Mouse (Mus musculus): Measurements from ENCODE around the gene Cdkal1. TPM values are rescaled to one million over a fixed set of nuclear protein-coding genes. Genes with fewer than 3 reads are reported as not detected.

Cdkal1 gene
- polyA plus RNA-seq, 1 experiment from 2014 or later = 29.0 TPM

GRCm38 (mm10) chr13:29655841-29656365, 199.6 kb downstream of the Cdkal1 start:
- ATAC-seq (ENCODE audit: low FRiP score) (no peak), DNase-seq (ENCODE audit: low spot score) (no peak)
- H3K4me2 ChIP-seq (replicated peaks; ENCODE audit: low read depth, low read length) = no peak overlapping the region
- H3K27me3 ChIP-seq (ENCODE audit: control insufficient read depth, insufficient read depth, low read length) = no peaks in the 10 kb centered on the region
- H3K4me3 ChIP-seq (ENCODE audit: low read depth, low read length) = no peak overlapping the region
- H3K4me1 ChIP-seq (replicated peaks; ENCODE audit: control insufficient read depth, insufficient read depth, low read length) = no peaks in the 10 kb centered on the region
- 76% methylated on average over 11 of the region's 11 CpGs for WGBS
- no peaks in the 10 kb centered on the region for H3K9me3 ChIP-seq (ENCODE audit: control insufficient read depth, low read length)
- no peak overlapping the region for H3K27ac ChIP-seq (ENCODE audit: low read depth, low read length)
- no peak overlapping the region for H3K9ac ChIP-seq (ENCODE audit: low read depth, low read length)
- H3K36me3 ChIP-seq (ENCODE audit: control insufficient read depth, insufficient read depth, low read length) = no peaks in the 10 kb centered on the region

- Histone ChIP-seq H3K4me1 (replicated peaks; ENCODE audit: control insufficient read depth, insufficient read depth, low read length) (no peaks in the 10 kb centered on the region), H3K9me3 (ENCODE audit: control insufficient read depth, low read length) (no peaks in the 10 kb centered on the region), H3K36me3 (ENCODE audit: control insufficient read depth, insufficient read depth, low read length) (no peaks in the 10 kb centered on the region), H3K4me3 (ENCODE audit: low read depth, low read length) (no peak overlapping the region), H3K27ac (ENCODE audit: low read depth, low read length) (no peak overlapping the region), H3K4me2 (replicated peaks; ENCODE audit: low read depth, low read length) (no peak overlapping the region), H3K27me3 (ENCODE audit: control insufficient read depth, insufficient read depth, low read length) (no peaks in the 10 kb centered on the region), H3K9ac (ENCODE audit: low read depth, low read length) (no peak overlapping the region)
- ATAC-seq (ENCODE audit: low FRiP score) (no peak), DNase-seq (ENCODE audit: low spot score) (no peak)
- WGBS = 72% methylated on average over 4 of the region's 4 CpGs
These were observed 202.1 kb downstream of the Cdkal1 start for GRCm38 (mm10) chr13:29653407-29653806.

DNA sequence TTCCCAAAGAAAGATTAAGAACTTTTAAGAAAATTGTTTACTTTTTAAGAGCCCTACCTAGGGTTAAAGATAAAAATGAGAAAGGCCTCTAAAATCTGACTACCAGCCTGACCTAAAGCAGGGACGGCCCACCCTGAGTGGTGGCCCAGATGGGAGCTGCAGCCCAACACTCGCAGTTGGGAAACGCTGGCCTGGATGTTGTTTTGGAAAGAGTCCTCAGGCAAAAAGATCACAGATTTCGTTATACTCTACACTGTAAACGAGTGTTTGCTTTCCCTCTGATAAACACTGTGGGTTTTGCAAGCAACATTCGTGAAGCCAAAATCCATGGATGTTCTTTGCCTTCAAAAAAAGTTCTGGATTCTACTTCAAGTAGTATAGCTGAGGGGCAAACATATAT, 202.7 kb downstream of the Cdkal1 start:
- Histone ChIP-seq H3K4me1 (replicated peaks; ENCODE audit: control insufficient read depth, insufficient read depth, low read length) (no peaks in the 10 kb centered on the region), H3K36me3 (ENCODE audit: control insufficient read depth, insufficient read depth, low read length) (no peaks in the 10 kb centered on the region), H3K27me3 (ENCODE audit: control insufficient read depth, insufficient read depth, low read length) (no peaks in the 10 kb centered on the region), H3K9me3 (ENCODE audit: control insufficient read depth, low read length) (no peaks in the 10 kb centered on the region), H3K9ac (ENCODE audit: low read depth, low read length) (no peak overlapping the region), H3K4me2 (replicated peaks; ENCODE audit: low read depth, low read length) (no peak overlapping the region), H3K4me3 (ENCODE audit: low read depth, low read length) (no peak overlapping the region), H3K27ac (ENCODE audit: low read depth, low read length) (no peak overlapping the region)
- DNase-seq (ENCODE audit: low spot score) = no peak
- ATAC-seq (ENCODE audit: low FRiP score) = no peak
- 85% methylated on average over 6 of the region's 6 CpGs for WGBS

- Histone ChIP-seq H3K4me2 (replicated peaks; ENCODE audit: low read depth, low read length) (no peak overlapping the region), H3K4me3 (ENCODE audit: low read depth, low read length) (no peak overlapping the region), H3K36me3 (ENCODE audit: control insufficient read depth, insufficient read depth, low read length) (no peaks in the 10 kb centered on the region), H3K27me3 (ENCODE audit: control insufficient read depth, insufficient read depth, low read length) (no peaks in the 10 kb centered on the region), H3K9ac (ENCODE audit: low read depth, low read length) (no peak overlapping the region), H3K4me1 (replicated peaks; ENCODE audit: control insufficient read depth, insufficient read depth, low read length) (no peaks in the 10 kb centered on the region), H3K9me3 (ENCODE audit: control insufficient read depth, low read length) (no peaks in the 10 kb centered on the region), H3K27ac (ENCODE audit: low read depth, low read length) (no peak overlapping the region)
- DNase-seq (ENCODE audit: low spot score) = no peak
- ATAC-seq (ENCODE audit: low FRiP score) = no peak
- 88% methylated on average over 6 of the region's 6 CpGs for WGBS
These were observed 204.8 kb downstream of the Cdkal1 start for GRCm38 (mm10) chr13:29650576-29651236.

DNA sequence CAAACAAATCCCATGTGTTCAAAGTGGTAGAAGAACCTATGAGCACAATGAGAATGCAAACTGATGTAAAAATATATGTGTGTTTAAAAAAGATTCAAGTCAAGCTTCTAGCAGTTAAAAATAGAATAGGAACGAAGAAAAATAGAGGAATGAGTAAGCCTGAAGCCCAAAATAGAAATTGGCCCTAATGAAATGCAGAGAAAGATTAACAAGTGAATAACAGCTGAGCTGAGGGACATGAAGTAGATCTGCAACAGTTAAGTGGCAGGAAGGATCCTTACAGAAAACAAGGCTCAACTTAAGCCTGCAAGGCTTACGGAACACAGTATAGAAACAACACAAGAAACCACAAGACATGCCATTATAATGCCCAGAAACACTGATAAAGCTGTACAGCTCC, 205.9 kb downstream of the Cdkal1 start:
- H3K9ac ChIP-seq (ENCODE audit: low read depth, low read length) = no peak overlapping the region
- H3K4me3 ChIP-seq (ENCODE audit: low read depth, low read length) = no peak overlapping the region
- no peak for DNase-seq (ENCODE audit: low spot score)
- H3K4me1 ChIP-seq (replicated peaks; ENCODE audit: control insufficient read depth, insufficient read depth, low read length) = no peaks in the 10 kb centered on the region
- no peaks in the 10 kb centered on the region for H3K27me3 ChIP-seq (ENCODE audit: control insufficient read depth, insufficient read depth, low read length)
- no peak overlapping the region for H3K4me2 ChIP-seq (replicated peaks; ENCODE audit: low read depth, low read length)
- no peaks in the 10 kb centered on the region for H3K36me3 ChIP-seq (ENCODE audit: control insufficient read depth, insufficient read depth, low read length)
- no peak overlapping the region for H3K27ac ChIP-seq (ENCODE audit: low read depth, low read length)
- WGBS = 75% methylated on average over 2 of the region's 2 CpGs
- no peaks in the 10 kb centered on the region for H3K9me3 ChIP-seq (ENCODE audit: control insufficient read depth, low read length)
- no peak for ATAC-seq (ENCODE audit: low FRiP score)

DNA sequence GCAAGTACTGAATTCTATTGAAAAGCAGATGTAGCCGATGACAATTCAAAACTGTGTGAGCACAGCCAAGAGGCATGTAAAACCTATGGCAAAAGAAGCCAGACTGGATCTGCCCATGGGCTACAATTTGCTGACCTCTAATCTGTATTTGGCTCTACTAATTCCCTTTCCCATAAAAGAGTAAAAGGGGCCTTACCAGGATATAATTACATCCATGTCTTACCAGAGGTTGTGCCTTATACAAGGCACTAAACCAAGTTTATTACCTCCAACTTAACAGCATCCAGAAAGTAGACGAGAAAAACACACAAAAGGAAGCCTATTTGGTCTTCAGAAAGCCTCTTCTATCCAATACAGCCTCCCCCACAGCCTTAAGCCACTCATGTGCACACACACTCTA, 213.2 kb downstream of the Cdkal1 start:
- Histone ChIP-seq H3K4me2 (replicated peaks; ENCODE audit: low read depth, low read length) (no peak overlapping the region), H3K27ac (ENCODE audit: low read depth, low read length) (no peak overlapping the region), H3K9me3 (ENCODE audit: control insufficient read depth, low read length) (no peaks in the 10 kb centered on the region), H3K36me3 (ENCODE audit: control insufficient read depth, insufficient read depth, low read length) (no peaks in the 10 kb centered on the region), H3K4me3 (ENCODE audit: low read depth, low read length) (no peak overlapping the region), H3K4me1 (replicated peaks; ENCODE audit: control insufficient read depth, insufficient read depth, low read length) (no peaks in the 10 kb centered on the region), H3K9ac (ENCODE audit: low read depth, low read length) (no peak overlapping the region), H3K27me3 (ENCODE audit: control insufficient read depth, insufficient read depth, low read length) (no peaks in the 10 kb centered on the region)
- DNase-seq (ENCODE audit: low spot score) = no peak
- no peak for ATAC-seq (ENCODE audit: low FRiP score)
- 88% methylated on average over 2 of the region's 2 CpGs for WGBS

GRCm38 (mm10) chr13:29641200-29641599, 214.3 kb downstream of the Cdkal1 start:
- Histone ChIP-seq H3K36me3 (ENCODE audit: control insufficient read depth, insufficient read depth, low read length) (no peaks in the 10 kb centered on the region), H3K27ac (ENCODE audit: low read depth, low read length) (no peak overlapping the region), H3K27me3 (ENCODE audit: control insufficient read depth, insufficient read depth, low read length) (no peaks in the 10 kb centered on the region), H3K4me1 (replicated peaks; ENCODE audit: control insufficient read depth, insufficient read depth, low read length) (no peaks in the 10 kb centered on the region), H3K9ac (ENCODE audit: low read depth, low read length) (no peak overlapping the region), H3K4me3 (ENCODE audit: low read depth, low read length) (no peak overlapping the region), H3K9me3 (ENCODE audit: control insufficient read depth, low read length) (no peaks in the 10 kb centered on the region), H3K4me2 (replicated peaks; ENCODE audit: low read depth, low read length) (no peak overlapping the region)
- ATAC-seq (ENCODE audit: low FRiP score) (no peak), DNase-seq (ENCODE audit: low spot score) (no peak)
- WGBS = 83% methylated on average over 5 of the region's 5 CpGs

DNA sequence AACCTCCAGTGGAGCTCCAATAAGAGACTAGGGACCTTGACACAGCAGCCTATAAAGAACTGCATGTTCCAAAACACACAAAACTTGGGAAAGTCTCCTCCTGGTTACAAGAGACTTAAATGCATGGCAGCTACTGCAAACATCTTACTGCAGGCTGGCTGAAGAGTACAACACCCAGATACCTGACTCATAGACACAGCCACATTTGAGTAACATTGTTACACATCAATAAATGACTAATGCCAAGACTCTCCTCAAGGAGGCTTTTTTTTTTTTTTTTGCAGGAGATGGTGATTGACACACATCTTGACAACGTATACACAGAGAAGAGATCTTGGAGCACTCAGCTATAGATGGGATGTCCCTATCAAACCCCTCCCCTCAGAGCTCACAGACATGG, 215.3 kb downstream of the Cdkal1 start:
- Histone ChIP-seq H3K27ac (ENCODE audit: low read depth, low read length) (no peak overlapping the region), H3K4me2 (replicated peaks; ENCODE audit: low read depth, low read length) (no peak overlapping the region), H3K9ac (ENCODE audit: low read depth, low read length) (no peak overlapping the region), H3K9me3 (ENCODE audit: control insufficient read depth, low read length) (no peaks in the 10 kb centered on the region), H3K4me3 (ENCODE audit: low read depth, low read length) (no peak overlapping the region), H3K27me3 (ENCODE audit: control insufficient read depth, insufficient read depth, low read length) (no peaks in the 10 kb centered on the region), H3K36me3 (ENCODE audit: control insufficient read depth, insufficient read depth, low read length) (no peaks in the 10 kb centered on the region), H3K4me1 (replicated peaks; ENCODE audit: control insufficient read depth, insufficient read depth, low read length) (no peaks in the 10 kb centered on the region)
- WGBS = 95% methylated on average over 1 of the region's 1 CpGs
- DNase-seq (ENCODE audit: low spot score) (no peak), ATAC-seq (ENCODE audit: low FRiP score) (no peak)

- no peaks in the 10 kb centered on the region for H3K27me3 ChIP-seq (ENCODE audit: control insufficient read depth, insufficient read depth, low read length)
- H3K27ac ChIP-seq (ENCODE audit: low read depth, low read length) = no peak overlapping the region
- DNase-seq (ENCODE audit: low spot score) (no peak), ATAC-seq (ENCODE audit: low FRiP score) (no peak)
- no peak overlapping the region for H3K4me2 ChIP-seq (replicated peaks; ENCODE audit: low read depth, low read length)
- WGBS = 88% methylated on average over 4 of the region's 4 CpGs
- no peak overlapping the region for H3K9ac ChIP-seq (ENCODE audit: low read depth, low read length)
- no peak overlapping the region for H3K4me3 ChIP-seq (ENCODE audit: low read depth, low read length)
- H3K9me3 ChIP-seq (ENCODE audit: control insufficient read depth, low read length) = no peaks in the 10 kb centered on the region
- no peaks in the 10 kb centered on the region for H3K36me3 ChIP-seq (ENCODE audit: control insufficient read depth, insufficient read depth, low read length)
- no peaks in the 10 kb centered on the region for H3K4me1 ChIP-seq (replicated peaks; ENCODE audit: control insufficient read depth, insufficient read depth, low read length)
These were observed 217.2 kb downstream of the Cdkal1 start for GRCm38 (mm10) chr13:29638303-29638702.

Data from hindbrain, embryonic 11.5 days (tissue).